Mouse (Mus musculus) forebrain, embryonic 14.5 days (tissue): ENCODE results near the gene Zbtb8a. TPM values are rescaled to one million over a fixed set of nuclear protein-coding genes. Genes with fewer than 3 reads are reported as not detected.
"Not testable (repeated sequence)": the region's sequence is repeated elsewhere in the genome, so short reads cannot be mapped to it uniquely, and the experiment has no call there.

Experiments used
- ATAC-seq: fragments of 200-750 bp; cut with Nextera tagmentation; 2 replicates; pipeline ENCODE4 v1.8.0; 2017; ENCODE audit warnings: mild to moderate bottlenecking, moderate library complexity
- DNase-seq: peaks from one replicate; pipeline ENCODE4 v3.0.0-alpha.2; 2015; ENCODE audit warnings: low spot score
- H3K27ac ChIP-seq: fragments of 300-500 bp; sonication (generic); 2 replicates; pipeline ENCODE4 v1.5.1; 2014; ENCODE audit warnings: low read depth, mild to moderate bottlenecking, control low read depth, low read length, moderate library complexity
- H3K27me3 ChIP-seq: fragments of 300-500 bp; sonication (generic); replicated peaks from 2 replicates; pipeline ENCODE4 v1.6.1; 2014; ENCODE audit warnings: low read length, control low read depth, mixed read lengths; ENCODE audit not compliant: control insufficient read depth, insufficient read depth
- H3K36me3 ChIP-seq: fragments of 300-500 bp; sonication (generic); 2 replicates; pipeline ENCODE4 v1.6.1; 2014; ENCODE audit warnings: low read length, control low read depth; ENCODE audit not compliant: control insufficient read depth, insufficient read depth
- H3K4me1 ChIP-seq: fragments of 300-500 bp; sonication (generic); 2 replicates; pipeline ENCODE4 v1.6.1; 2014; ENCODE audit warnings: antibody characterized with exemption, low read length, control low read depth; ENCODE audit not compliant: control insufficient read depth, insufficient read depth
- H3K4me2 ChIP-seq: fragments of 300-500 bp; sonication (generic); 2 replicates; pipeline ENCODE4 v1.6.1; 2014; ENCODE audit warnings: mild to moderate bottlenecking, control low read depth, low read length
- H3K4me3 ChIP-seq: fragments of 300-500 bp; sonication (generic); 2 replicates; pipeline ENCODE4 v1.5.1; 2014; ENCODE audit warnings: low read depth, low read length, control low read depth
- H3K9ac ChIP-seq: fragments of 300-500 bp; sonication (generic); 2 replicates; pipeline ENCODE4 v1.6.1; 2014; ENCODE audit warnings: mild to moderate bottlenecking, low read length, control low read depth, moderate library complexity
- H3K9me3 ChIP-seq: fragments of 300-500 bp; sonication (generic); replicated peaks from 2 replicates; pipeline ENCODE4 v1.6.1; 2016; ENCODE audit warnings: low read length, control low read depth, mixed read lengths; ENCODE audit not compliant: control insufficient read depth
- WGBS: fragments of 180-500 bp; shearing (Covaris S2); extraction: QIAGEN DNeasy Blood & Tissue Kit; methylation state at CpG from one replicate; pipeline ENCODE4 v1.1.7; 2014; 5-methylcytosine and 5-hydroxymethylcytosine counted together
- polyA plus RNA-seq: library from polyadenylated mRNA; unstranded; fragments of >200 nt; fragmentation: Nextera tagmentation; extraction: Ambion mirVana; gene quantifications from 2 replicates; pipeline ENCODE4 v1.2.1, GENCODE M21; 2014

Zbtb8a gene
- polyA plus RNA-seq, 1 experiment from 2014 or later = 5.8 TPM

DNA sequence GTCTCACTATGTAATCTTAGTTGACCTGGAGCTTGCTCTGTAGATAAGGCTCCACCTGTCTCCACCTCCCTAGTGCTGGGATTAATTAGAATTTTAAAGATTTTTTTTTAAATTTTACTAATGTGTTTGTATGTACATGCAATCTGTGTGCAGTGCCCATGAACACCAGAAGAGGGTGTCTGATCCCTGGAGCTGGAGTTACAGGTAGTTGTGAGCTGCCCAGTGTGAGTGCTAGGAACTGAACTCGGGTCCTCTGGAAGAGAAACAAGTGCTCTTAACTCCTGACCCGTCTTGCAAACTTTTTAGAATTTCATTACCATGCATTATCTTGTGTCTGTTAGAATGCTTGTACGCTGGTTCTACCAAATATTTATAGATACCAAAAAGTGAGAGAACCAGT lies 6.5 kb downstream of the Zbtb8a start:
- no peak overlapping the region for H3K4me2 ChIP-seq
- DNase-seq (no peak), ATAC-seq (no peak)
- H3K9me3 ChIP-seq = no peaks in the 10 kb centered on the region
- 0 out of 2 replicates have a peak, but pooled peaks cover 5% of the 10 kb centered on the region for H3K36me3 ChIP-seq
- no peaks in the 10 kb centered on the region for H3K27me3 ChIP-seq
- 90% methylated on average over 3 of the region's 3 CpGs for WGBS
- H3K4me3 ChIP-seq = no peak overlapping the region
- no peak overlapping the region for H3K27ac ChIP-seq
- no peaks in the 10 kb centered on the region for H3K4me1 ChIP-seq
- no peak overlapping the region for H3K9ac ChIP-seq

DNA sequence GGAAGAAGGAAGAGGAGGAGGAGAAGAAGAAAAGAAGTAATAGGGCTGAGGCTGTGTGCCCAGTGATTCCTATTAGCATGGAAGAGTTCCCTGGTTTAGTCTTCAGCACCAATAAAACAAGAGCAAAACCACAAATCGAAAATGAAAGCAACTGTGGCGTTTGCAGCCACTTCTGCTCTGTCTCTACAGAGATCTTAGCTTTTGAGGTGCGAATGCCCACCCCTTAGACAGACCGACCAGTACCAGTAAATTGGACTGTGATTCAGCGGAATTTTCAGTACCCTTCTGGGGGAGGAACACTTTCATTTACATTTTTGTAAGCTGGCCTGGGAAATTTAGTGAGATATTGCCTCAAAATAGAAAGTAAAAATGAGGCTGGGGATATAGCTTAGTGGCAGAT lies 12.7 kb downstream of the Zbtb8a start:
- DNase-seq = no peak
- Histone ChIP-seq H3K4me3 (no peak overlapping the region), H3K27ac (no peak overlapping the region), H3K4me2 (no peak overlapping the region), H3K9me3 (no peaks in the 10 kb centered on the region), H3K4me1 (no peaks in the 10 kb centered on the region), H3K27me3 (no peaks in the 10 kb centered on the region), H3K36me3 (peaks cover 5% of the 10 kb centered on the region; the same call in 1 of the 2 replicates), H3K9ac (no peak overlapping the region)
- no peak for ATAC-seq
- 94% methylated on average over 5 of the region's 5 CpGs for WGBS

DNA sequence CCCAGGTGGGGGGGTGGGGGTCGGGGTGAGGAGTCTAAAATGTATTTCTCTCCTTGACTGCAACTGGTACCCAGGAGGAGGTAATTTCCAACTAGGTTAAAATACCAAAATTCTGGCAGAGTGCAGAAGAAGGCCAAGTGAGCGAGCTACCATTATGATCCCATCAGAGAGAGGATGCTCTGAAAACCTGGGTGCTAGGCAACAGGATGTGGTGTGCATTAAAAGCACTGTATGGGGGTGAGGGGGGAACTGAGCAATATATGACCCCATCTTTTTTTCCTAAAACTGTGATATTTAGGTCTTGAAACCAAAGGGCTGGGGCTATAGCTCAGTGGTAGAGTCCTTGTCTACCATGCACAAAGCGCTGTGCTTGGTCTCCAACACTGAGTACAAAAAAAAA lies 13.5 kb downstream of the Zbtb8a start:
- Histone ChIP-seq H3K9me3 (no peaks in the 10 kb centered on the region), H3K4me3 (no peak overlapping the region), H3K27me3 (no peaks in the 10 kb centered on the region), H3K4me1 (no peaks in the 10 kb centered on the region), H3K4me2 (no peak overlapping the region), H3K27ac (no peak overlapping the region), H3K9ac (no peak overlapping the region), H3K36me3 (peaks cover 13% of the 10 kb centered on the region)
- WGBS = 78% methylated on average over 3 of the region's 3 CpGs
- no peak for DNase-seq
- no peak for ATAC-seq

DNA sequence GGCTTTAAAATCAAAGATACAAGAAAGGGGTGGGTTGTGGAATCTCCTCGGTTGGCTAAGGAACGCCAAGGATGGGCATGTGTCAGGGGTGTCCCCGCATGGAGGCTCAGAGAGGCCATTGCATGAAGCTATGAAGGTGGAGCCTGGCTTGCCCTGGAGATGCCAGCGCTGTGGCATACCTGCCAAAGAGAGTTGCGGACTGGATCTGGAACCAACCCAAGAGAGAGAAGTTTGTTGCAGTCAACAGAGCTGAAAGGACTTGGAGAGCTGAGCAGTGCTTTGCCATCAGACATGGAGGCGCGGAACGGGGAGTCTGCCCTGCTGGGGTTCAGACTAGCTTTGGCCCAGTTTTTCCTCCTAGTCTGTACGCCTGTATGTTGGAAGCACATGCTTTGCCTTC lies 14.5 kb downstream of the Zbtb8a start:
- H3K27ac ChIP-seq = no peak overlapping the region
- 96% methylated on average over 9 of the region's 9 CpGs for WGBS

DNA sequence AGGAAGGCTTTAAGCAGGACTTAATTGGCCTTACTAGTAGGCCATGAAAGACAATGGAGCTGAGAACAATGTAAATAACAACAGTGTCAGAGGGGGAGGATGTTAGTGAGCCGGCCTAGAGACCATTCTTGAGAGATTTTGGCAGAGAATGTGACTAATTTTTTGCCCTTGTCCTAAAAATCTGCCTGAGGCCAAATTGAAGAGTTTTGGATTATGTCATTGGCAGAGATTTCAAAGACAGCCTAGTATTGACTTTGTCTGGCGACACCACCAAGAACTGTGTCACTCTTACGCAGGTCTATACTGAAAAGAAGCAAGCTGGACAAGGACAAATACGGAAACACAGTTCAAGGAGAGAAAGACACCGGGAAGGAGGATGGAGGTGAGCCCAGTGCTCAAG lies 15.1 kb downstream of the Zbtb8a start:
- 67% methylated on average over 5 of the region's 5 CpGs for WGBS
- Histone ChIP-seq H3K27ac (no peak overlapping the region), H3K4me2 (no peak overlapping the region)

More for the DNA sequence above, 14.5 kb downstream of the Zbtb8a start:
- peaks cover 17% of the 10 kb centered on the region for H3K36me3 ChIP-seq
- no peaks in the 10 kb centered on the region for H3K9me3 ChIP-seq
- no peaks in the 10 kb centered on the region for H3K27me3 ChIP-seq
- H3K4me3 ChIP-seq = no peak overlapping the region
- no peak overlapping the region for H3K4me2 ChIP-seq
- H3K4me1 ChIP-seq = no peaks in the 10 kb centered on the region
- DNase-seq = no peak
- no peak for ATAC-seq
- no peak overlapping the region for H3K9ac ChIP-seq

DNA sequence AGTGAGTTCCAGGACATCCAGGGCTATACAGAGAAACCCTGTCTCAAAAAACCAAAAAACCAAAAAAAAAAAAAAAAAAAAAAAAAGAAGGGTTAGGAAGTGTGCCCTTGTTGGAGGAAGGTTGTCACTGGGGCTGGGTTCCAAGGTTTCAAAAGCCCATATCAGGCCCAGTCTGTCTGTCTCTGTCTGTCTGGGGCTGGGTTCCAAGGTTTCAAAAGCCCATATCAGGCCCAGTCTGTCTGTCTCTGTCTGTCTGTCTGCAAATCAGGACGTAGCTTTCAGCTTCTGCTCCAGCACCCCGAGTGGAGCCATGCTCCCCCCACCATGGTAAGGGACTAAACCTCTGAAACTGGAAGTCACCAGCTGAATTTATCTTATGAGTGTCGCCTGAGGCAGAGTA lies 15.7 kb downstream of the Zbtb8a start:
- not testable (repeated sequence) for H3K4me3 ChIP-seq

More for the DNA sequence above, 15.1 kb downstream of the Zbtb8a start:
- H3K9me3 ChIP-seq = no peaks in the 10 kb centered on the region
- no peak overlapping the region for H3K9ac ChIP-seq
- H3K4me1 ChIP-seq = no peaks in the 10 kb centered on the region
- ATAC-seq (no peak), DNase-seq (no peak)
- no peak overlapping the region for H3K4me3 ChIP-seq
- H3K36me3 ChIP-seq = peaks cover 19% of the 10 kb centered on the region
- no peaks in the 10 kb centered on the region for H3K27me3 ChIP-seq

DNA sequence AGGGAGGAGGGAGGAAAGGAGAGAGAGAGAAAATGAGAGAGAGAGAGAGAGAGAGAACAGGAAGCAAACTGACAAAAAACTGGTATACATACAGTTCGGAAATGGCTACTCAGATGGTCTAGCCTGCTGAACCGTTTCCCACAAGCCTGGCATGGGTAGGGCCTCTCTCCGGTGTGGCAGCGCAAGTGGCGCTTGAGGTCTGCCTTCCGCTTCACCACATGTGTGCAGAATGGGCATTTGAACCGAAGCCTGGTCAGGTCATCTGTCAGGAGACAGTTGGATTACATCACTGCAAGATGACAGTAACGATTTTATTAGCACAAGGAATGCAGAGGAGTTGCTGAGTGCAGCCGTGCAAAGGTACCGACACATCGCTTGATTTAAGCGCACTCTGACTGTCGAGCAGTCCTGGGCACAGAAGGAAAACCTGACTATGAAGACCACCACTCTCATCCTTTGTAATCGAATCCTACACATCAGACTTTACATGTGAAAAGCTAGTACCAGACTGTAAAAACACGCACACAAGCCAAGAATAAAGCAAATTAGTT lies 20.2 kb downstream of the Zbtb8a start:
- no peak overlapping the region for H3K4me3 ChIP-seq
- DNase-seq (no peak), ATAC-seq (no peak)
- WGBS = 92% methylated on average over 15 of the region's 15 CpGs
- H3K27me3 ChIP-seq = no peaks in the 10 kb centered on the region
- H3K36me3 ChIP-seq = peaks cover 51% of the 10 kb centered on the region
- no peak overlapping the region for H3K9ac ChIP-seq
- no peak overlapping the region for H3K4me2 ChIP-seq
- no peaks in the 10 kb centered on the region for H3K9me3 ChIP-seq
- H3K4me1 ChIP-seq = no peaks in the 10 kb centered on the region
- no peak overlapping the region for H3K27ac ChIP-seq

More for the DNA sequence above, 15.7 kb downstream of the Zbtb8a start:
- not testable (repeated sequence) for H3K4me2 ChIP-seq, ATAC-seq, H3K27ac ChIP-seq, H3K4me1 ChIP-seq, DNase-seq, H3K9me3 ChIP-seq, H3K27me3 ChIP-seq, H3K9ac ChIP-seq
- WGBS = 88% methylated on average over 3 of the region's 3 CpGs
- H3K36me3 ChIP-seq = peaks cover 20% of the 10 kb centered on the region

DNA sequence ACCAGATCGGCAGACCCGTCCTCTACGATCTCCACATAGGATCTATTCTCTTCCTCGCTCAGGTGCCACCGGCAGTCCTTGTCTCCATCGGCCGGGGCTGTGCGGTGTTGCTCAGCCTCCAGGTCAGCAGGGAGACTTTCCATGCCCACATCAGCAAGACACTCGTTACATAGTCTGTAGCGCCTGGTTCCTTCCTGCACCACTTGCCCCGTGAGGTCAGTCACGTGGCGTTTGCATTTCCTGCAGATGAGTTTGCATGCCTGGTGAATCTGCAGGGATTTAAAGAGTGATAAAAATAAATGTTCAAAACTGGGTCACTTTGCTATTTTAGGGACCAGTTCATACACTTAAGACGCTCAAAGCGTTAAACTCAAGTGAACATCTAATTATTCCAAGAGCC lies 23.7 kb downstream of the Zbtb8a start:
- no peak for DNase-seq
- Histone ChIP-seq H3K36me3 (peaks cover 44% of the 10 kb centered on the region), H3K9ac (no peak overlapping the region), H3K27me3 (no peaks in the 10 kb centered on the region), H3K9me3 (no peaks in the 10 kb centered on the region), H3K27ac (no peak overlapping the region), H3K4me2 (no peak overlapping the region), H3K4me1 (no peaks in the 10 kb centered on the region), H3K4me3 (no peak overlapping the region)
- no peak for ATAC-seq
- 85% methylated on average over 15 of the region's 15 CpGs for WGBS

DNA sequence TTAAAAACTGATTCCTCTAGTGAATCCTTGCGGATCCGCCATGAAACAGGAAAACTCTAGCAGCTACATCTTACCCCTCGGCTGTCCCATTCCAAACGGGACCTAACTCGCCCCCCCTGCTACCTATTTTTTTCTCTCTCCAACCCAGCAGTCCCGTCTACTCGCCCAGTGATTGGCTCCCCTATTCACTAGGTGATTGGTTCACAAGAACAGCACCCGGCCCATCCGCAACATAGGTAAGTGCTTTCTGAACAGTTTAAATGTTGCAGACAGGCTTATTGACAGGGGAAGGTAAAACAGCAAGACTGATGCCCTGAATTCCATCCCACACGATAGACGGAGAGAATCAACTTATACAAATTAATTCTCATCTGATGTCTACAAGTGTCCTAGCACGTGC lies 24.7 kb downstream of the Zbtb8a start:
- H3K9ac ChIP-seq = no peak overlapping the region
- 93% methylated on average over 12 of the region's 12 CpGs for WGBS
- H3K4me1 ChIP-seq = no peaks in the 10 kb centered on the region
- no peak overlapping the region for H3K4me2 ChIP-seq
- H3K9me3 ChIP-seq = no peaks in the 10 kb centered on the region
- ATAC-seq = no peak
- H3K36me3 ChIP-seq = peaks cover 42% of the 10 kb centered on the region
- DNase-seq = no peak
- H3K4me3 ChIP-seq = no peak overlapping the region
- no peak overlapping the region for H3K27ac ChIP-seq
- no peaks in the 10 kb centered on the region for H3K27me3 ChIP-seq
